Mouse (Mus musculus) C2C12 (cell line): ENCODE measurements around the gene Kmt5c. TPM values are rescaled to one million over a fixed set of nuclear protein-coding genes. Genes with fewer than 3 reads are reported as not detected.

Source experiments
- H3K27me3 ChIP-seq: one replicate; pipeline ENCODE4 v1.6.1; 2011; ENCODE audit not compliant: control insufficient read depth, insufficient read depth, insufficient read length
- H3K36me3 ChIP-seq: one replicate; pipeline ENCODE4 v1.6.1; 2011; ENCODE audit not compliant: control insufficient read depth, insufficient read depth
- H3K4me3 ChIP-seq: one replicate; pipeline ENCODE4 v1.5.1; 2011; ENCODE audit warnings: mild to moderate bottlenecking, control low read depth; ENCODE audit not compliant: poor library complexity, insufficient read depth, severe bottlenecking
- H3K79me2 ChIP-seq: one replicate; pipeline ENCODE4 v1.6.1; 2011; ENCODE audit not compliant: control insufficient read depth, insufficient read depth
- H3K79me3 ChIP-seq: one replicate; pipeline ENCODE4 v1.6.1; 2011; ENCODE audit warnings: low read depth, control low read depth
- H3ac ChIP-seq: one replicate; pipeline ENCODE3; 2011; ENCODE audit warnings: low read depth; ENCODE audit not compliant: control insufficient read depth, insufficient read length
- CEBPB ChIP-seq: IDR thresholded peaks from one replicate; pipeline ENCODE4 v1.6.1; 2011; ENCODE audit warnings: low read depth, mild to moderate bottlenecking, control low read depth, moderate library complexity
- CTCF ChIP-seq: IDR thresholded peaks from one replicate; pipeline ENCODE4 v1.5.1; 2011; ENCODE audit not compliant: control insufficient read depth, insufficient read depth, insufficient read length
- FOSL1 ChIP-seq: IDR thresholded peaks from one replicate; pipeline ENCODE4 v1.8.0; 2011; ENCODE audit warnings: mild to moderate bottlenecking, low read length; ENCODE audit not compliant: poor library complexity, insufficient read depth, severe bottlenecking
- MAX ChIP-seq: IDR thresholded peaks from one replicate; pipeline ENCODE4 v1.6.1; 2011; ENCODE audit warnings: mild to moderate bottlenecking, control low read depth
- MYOD1 ChIP-seq: IDR thresholded peaks from one replicate; pipeline ENCODE4 v1.6.1; 2011; ENCODE audit warnings: low read depth; ENCODE audit not compliant: control insufficient read depth, insufficient read length
- MYOG ChIP-seq: IDR thresholded peaks from one replicate; pipeline ENCODE4 v1.6.1; 2011; ENCODE audit not compliant: control insufficient read depth, insufficient read length; ENCODE audit errors: extremely low read depth
- USF1 ChIP-seq: IDR thresholded peaks from one replicate; pipeline ENCODE4 v1.6.1; 2011; ENCODE audit warnings: low read depth, mild to moderate bottlenecking, control low read depth, moderate library complexity
- polyA plus RNA-seq: library from polyadenylated mRNA; unstranded; fragments of >200 nt; fragmentation: generic; extraction: Trizol; gene quantifications from one replicate; pipeline ENCODE4 v1.2.1, GENCODE M21; 2012; ENCODE audit warnings: missing spikeins

The Kmt5c gene
- polyA plus RNA-seq, 1 experiment: 12.7 TPM

DNA sequence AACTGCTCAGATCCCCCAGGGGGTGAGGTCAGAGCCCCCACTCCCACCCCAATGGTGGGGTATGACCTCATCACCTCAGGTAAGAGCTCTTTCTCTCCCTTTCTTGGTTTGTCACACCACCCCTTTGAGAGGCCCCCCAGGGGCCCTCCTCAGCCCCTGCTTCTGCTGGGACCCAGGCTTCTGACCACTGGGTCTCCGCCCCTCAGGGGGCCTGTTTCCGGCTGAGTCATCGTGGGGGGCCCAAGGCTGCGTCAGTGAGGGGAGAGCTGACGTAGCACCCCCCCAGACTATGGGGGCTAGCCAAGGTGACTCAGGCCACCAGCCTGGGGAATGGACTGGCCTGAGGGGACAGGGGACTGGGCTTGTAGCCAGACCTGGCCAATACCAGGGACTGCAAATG is 40.0 kb downstream of the Kmt5c start:
- no peaks in the 10 kb centered on the region for H3K79me2 ChIP-seq
- no peaks in the 10 kb centered on the region for H3K79me3 ChIP-seq
- no peak for TF ChIP-seq CEBPB
- no peak for TF ChIP-seq USF1
- no peak for TF ChIP-seq CTCF
- no peak for TF ChIP-seq MYOD1
- TF ChIP-seq FOSL1: no peak
- TF ChIP-seq MAX: no peak
- no peak for TF ChIP-seq MYOG
- H3ac ChIP-seq: no peak overlapping the region
- H3K36me3 ChIP-seq: peaks cover 1% of the 10 kb centered on the region
- peaks cover 5% of the 10 kb centered on the region for H3K27me3 ChIP-seq
- no peak overlapping the region for H3K4me3 ChIP-seq

DNA sequence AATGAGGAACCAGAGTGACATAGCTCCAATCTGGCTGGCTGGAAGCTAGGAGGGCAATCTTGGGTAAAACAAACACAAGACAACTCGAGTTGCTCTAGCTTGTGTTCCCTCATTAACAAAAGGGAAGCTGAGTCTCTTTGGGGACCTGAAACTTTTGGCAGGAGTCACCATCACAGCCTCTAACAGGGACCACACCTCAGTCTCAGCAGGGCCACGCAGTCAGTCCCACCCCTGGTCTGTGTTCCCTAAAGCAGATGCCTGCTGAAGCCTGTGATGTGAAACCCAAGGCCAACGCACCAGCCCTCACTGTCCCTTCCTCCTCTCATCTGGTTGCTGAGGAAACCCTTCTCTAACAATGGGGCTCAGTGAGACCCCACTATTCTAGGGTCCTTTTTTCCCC is 42.2 kb downstream of the Kmt5c start:
- H3K79me3 ChIP-seq: peaks cover 2% of the 10 kb centered on the region
- TF ChIP-seq MYOG (no peak), FOSL1 (no peak)

DNA sequence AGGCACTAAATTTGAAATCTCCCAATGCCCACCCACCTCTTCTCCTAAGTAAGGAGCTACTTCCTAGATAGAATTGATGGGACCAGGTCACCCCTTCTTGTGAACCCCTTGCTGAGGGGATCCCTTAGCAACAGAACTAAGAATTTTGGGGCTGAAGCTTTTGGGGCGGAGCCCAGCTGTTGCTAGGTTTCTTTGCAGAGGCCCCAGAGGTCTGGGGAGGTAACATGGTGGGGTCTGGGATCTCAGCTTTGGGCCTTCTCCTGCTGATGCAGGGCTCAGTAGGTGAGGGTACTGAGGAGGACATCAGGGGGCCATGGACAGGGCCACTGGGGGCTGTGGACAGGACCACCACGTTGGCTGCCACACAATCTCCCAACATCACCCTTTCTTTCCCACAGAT is 42.8 kb downstream of the Kmt5c start, which contains the start of the genes Il11 and Tmem190:
TSS of gene Il11 (minus strand) at position 101 of the 400 bp plus-strand sequence.
TSS of gene Tmem190 (plus strand) at position 179 of the 400 bp plus-strand sequence.
- no peak within 1 kb of the TSS for H3ac ChIP-seq
- H3K79me2 ChIP-seq: peaks cover 16% of the 10 kb centered on the region
- no peaks in the 10 kb centered on the region for H3K27me3 ChIP-seq
- H3K4me3 ChIP-seq: no peak within 1 kb of the TSS
- no peak for TF ChIP-seq FOSL1
- TF ChIP-seq USF1: no peak
- no peak for TF ChIP-seq MAX
- no peak for TF ChIP-seq CEBPB
- TF ChIP-seq MYOD1: no peak
- no peak for TF ChIP-seq MYOG
- TF ChIP-seq CTCF: no peak
- peaks cover 9% of the 10 kb centered on the region for H3K36me3 ChIP-seq
- H3K79me3 ChIP-seq: peaks cover 8% of the 10 kb centered on the region

More for the DNA sequence above, 42.2 kb downstream of the Kmt5c start:
- Histone ChIP-seq H3K27me3 (no peaks in the 10 kb centered on the region), H3ac (no peak overlapping the region), H3K4me3 (no peak overlapping the region), H3K36me3 (peaks cover 9% of the 10 kb centered on the region), H3K79me2 (peaks cover 10% of the 10 kb centered on the region)

DNA sequence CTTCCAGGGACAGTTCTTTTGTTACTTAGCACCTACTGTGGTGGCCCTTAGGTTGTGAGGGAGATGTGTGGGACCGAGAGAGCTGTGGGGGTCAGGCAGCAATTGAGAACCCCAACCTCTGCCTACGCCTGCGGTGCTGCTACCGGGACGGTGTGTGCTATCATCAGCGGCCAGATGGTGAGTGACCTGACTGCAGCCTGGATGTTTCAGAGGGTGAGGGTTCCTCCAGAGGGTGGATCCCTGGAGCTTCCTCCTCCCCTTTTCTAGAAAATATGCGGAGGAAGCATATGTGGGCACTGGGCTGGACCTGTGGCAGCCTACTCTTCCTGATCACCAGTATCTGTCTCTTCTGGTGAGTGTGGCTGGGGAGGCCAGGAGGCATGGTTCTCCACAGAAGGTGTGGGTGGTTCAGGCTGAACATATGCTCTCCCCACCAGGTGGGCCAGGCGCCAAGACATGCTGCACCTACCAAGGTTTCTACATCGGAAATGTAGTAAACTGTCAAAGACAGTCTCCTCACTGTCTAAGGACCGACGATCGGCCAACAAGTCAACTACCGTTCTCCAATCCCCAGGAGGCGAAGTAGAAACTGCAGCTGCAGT is 43.9 kb downstream of the Kmt5c start:
- Histone ChIP-seq H3K79me3 (peaks cover 8% of the 10 kb centered on the region), H3K27me3 (no peaks in the 10 kb centered on the region), H3K79me2 (peaks cover 24% of the 10 kb centered on the region), H3K4me3 (no peak overlapping the region), H3K36me3 (peaks cover 9% of the 10 kb centered on the region), H3ac (no peak overlapping the region)
- TF ChIP-seq FOSL1 (no peak), CTCF (no peak), MYOD1 (no peak), USF1 (no peak), CEBPB (no peak), MYOG (no peak), MAX (no peak)

DNA sequence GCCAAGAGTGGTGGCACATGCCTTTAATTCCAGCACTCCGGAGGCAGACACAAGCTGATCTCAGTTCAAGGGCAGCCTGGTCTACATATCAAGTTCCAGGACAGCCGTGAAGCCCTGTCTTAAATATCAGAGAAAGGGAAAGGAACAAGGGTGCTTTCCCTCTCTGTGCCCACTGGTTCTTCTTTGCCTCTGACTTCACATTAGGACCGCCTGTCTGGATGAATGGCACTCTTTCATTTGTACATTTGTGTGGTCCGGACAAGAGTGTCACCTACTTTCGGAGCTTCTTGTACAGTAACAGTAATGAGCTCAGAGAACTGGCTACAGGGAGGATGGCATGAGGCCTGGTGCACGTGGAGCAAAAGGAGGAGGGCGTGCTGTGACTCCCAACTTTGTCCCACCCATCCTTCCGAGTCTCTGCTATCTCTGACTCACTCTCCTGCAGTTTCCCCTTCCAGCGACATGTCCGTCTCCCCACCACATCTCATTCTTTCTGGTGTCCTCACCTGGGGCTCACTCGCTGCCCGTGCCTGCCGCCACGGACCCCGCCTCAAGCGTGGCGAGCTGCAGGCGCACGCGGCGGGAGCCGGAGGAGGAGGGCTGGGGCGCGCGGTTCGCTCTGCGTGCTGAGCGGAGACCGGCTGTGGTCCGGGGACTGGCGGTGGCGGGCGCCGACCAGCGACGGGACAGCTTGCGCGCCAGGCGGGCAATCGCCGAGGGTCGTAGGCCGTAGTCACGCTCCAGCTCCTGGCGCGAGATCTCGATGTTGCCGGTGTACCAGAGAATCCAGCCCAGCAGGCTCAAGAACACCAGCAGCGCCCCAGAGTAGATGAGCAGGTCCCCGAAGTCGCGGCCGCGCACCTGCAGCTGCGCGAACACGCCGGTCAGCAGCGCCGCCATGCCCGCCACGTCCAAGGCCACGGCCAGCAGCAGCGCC is 48.9 kb downstream of the Kmt5c start:
- peaks cover 15% of the 10 kb centered on the region for H3K79me3 ChIP-seq
- peaks cover 14% of the 10 kb centered on the region for H3K36me3 ChIP-seq

More for the DNA sequence above, 48.9 kb downstream of the Kmt5c start:
- Histone ChIP-seq H3K27me3 (no peaks in the 10 kb centered on the region), H3K4me3 (peak overlapping the region; percentile 42), H3K79me2 (peaks cover 34% of the 10 kb centered on the region), H3ac (peak overlapping the region; percentile 92)
- TF ChIP-seq MAX (peak; percentile 97), MYOD1 (no peak), CTCF (peak; percentile 25), FOSL1 (no peak), MYOG (no peak), USF1 (peak; percentile 57)
